Mouse (Mus musculus): ENCODE results near the gene Tmem221. TPM values are rescaled to one million over a fixed set of nuclear protein-coding genes. Genes with fewer than 3 reads are reported as not detected.
A peak's percentile ranks its signal among the peaks of the same experiment; 100 is the strongest.

The Tmem221 gene
- polyA plus RNA-seq, 1 experiment from 2014 or later: 0.14 TPM

GRCm38 (mm10) chr8:71561401-71561800 lies 2.7 kb upstream of the Tmem221 start:
- H3K4me1 ChIP-seq (ENCODE audit: control insufficient read depth, insufficient read depth, low read length): no peaks in the 10 kb centered on the region
- H3K27me3 ChIP-seq (ENCODE audit: control insufficient read depth, insufficient read depth, low read length): peaks cover 65% of the 10 kb centered on the region
- ATAC-seq (ENCODE audit: low FRiP score) (0 out of 2 replicates have a peak, but pooled peaks have one; percentile 20), DNase-seq (ENCODE audit: low spot score, missing footprints) (peak; percentile 97)
- H3K4me3 ChIP-seq (ENCODE audit: low read depth, low read length): no peak overlapping the region
- 4% methylated on average over 15 of the region's 15 CpGs for WGBS
- no peak overlapping the region for H3K9ac ChIP-seq (ENCODE audit: low read length)
- H3K27ac ChIP-seq (ENCODE audit: low read depth, low read length): no peak overlapping the region
- no peak overlapping the region for H3K4me2 ChIP-seq
- no peaks in the 10 kb centered on the region for H3K36me3 ChIP-seq (ENCODE audit: control insufficient read depth, insufficient read depth, low read length)
- peaks cover 5% of the 10 kb centered on the region for H3K9me3 ChIP-seq (ENCODE audit: control insufficient read depth, low read length)

- Histone ChIP-seq H3K9me3 (ENCODE audit: control insufficient read depth, low read length) (peaks cover 5% of the 10 kb centered on the region), H3K9ac (ENCODE audit: low read length) (no peak overlapping the region), H3K4me2 (no peak overlapping the region), H3K27ac (ENCODE audit: low read depth, low read length) (no peak overlapping the region), H3K4me1 (ENCODE audit: control insufficient read depth, insufficient read depth, low read length) (no peaks in the 10 kb centered on the region), H3K27me3 (ENCODE audit: control insufficient read depth, insufficient read depth, low read length) (peaks cover 67% of the 10 kb centered on the region), H3K36me3 (ENCODE audit: control insufficient read depth, insufficient read depth, low read length) (no peaks in the 10 kb centered on the region), H3K4me3 (ENCODE audit: low read depth, low read length) (no peak overlapping the region)
- ATAC-seq (ENCODE audit: low FRiP score): no peak
- DNase-seq (ENCODE audit: low spot score, missing footprints): no peak
- 82% methylated on average over 5 of the region's 5 CpGs for WGBS
Observed at GRCm38 (mm10) chr8:71560765-71561164, 2.1 kb upstream of the Tmem221 start.

GRCm38 (mm10) chr8:71560071-71560470 lies 1.4 kb upstream of the Tmem221 start:
- 78% methylated on average over 3 of the region's 3 CpGs for WGBS

DNA sequence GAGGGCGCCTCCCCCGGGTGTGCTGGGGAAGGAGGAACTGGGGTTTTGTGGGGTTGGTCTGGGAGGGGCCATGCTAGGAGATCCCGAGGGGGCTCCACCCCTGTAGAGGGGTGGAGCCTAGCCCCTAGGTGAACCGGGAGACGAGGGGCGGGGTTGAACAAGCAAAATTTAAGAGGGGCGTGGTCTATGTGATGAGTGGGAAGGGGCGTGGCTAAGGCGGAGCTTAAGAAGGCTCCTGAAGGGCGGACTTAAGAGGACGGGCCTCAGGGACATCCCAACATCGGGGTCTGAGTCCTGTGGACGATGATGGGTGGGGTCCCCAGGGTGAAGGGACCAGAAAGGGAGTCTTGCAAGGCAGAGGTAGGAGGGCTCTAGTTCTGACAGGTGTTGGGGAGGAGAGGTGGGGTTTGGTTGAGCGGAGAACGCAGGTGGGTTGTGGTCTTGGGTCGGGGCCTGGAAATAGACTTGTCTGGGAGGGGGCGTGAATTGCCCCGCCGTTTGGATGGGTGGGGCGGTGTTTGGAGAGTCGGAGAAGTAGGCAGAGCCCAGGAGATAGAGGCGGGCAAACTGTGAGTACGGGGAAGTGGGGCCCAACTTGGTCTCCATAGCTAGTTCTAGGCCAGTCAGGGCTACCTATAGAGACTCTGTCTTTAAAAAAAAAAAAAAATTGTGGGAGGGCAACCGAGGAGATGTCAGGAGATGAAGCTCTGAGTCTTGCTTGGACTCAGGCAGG lies 453 bp upstream of the Tmem221 start:
- Histone ChIP-seq H3K4me2 (peak overlapping the region; percentile 41), H3K9me3 (ENCODE audit: control insufficient read depth, low read length) (peaks cover 2% of the 10 kb centered on the region), H3K9ac (ENCODE audit: low read length) (no peak overlapping the region), H3K4me3 (ENCODE audit: low read depth, low read length) (peak overlapping the region; percentile 19), H3K27me3 (ENCODE audit: control insufficient read depth, insufficient read depth, low read length) (peaks cover 69% of the 10 kb centered on the region), H3K36me3 (ENCODE audit: control insufficient read depth, insufficient read depth, low read length) (no peaks in the 10 kb centered on the region), H3K27ac (ENCODE audit: low read depth, low read length) (no peak overlapping the region), H3K4me1 (ENCODE audit: control insufficient read depth, insufficient read depth, low read length) (no peaks in the 10 kb centered on the region)
- 1% methylated on average over 24 of the region's 24 CpGs for WGBS
- DNase-seq (ENCODE audit: low spot score, missing footprints): peak; percentile 88
- peak; percentile 53 for ATAC-seq (ENCODE audit: low FRiP score)

More at GRCm38 (mm10) chr8:71560071-71560470, 1.4 kb upstream of the Tmem221 start:
- peaks cover 69% of the 10 kb centered on the region for H3K27me3 ChIP-seq (ENCODE audit: control insufficient read depth, insufficient read depth, low read length)
- H3K4me2 ChIP-seq: no peak overlapping the region
- DNase-seq (ENCODE audit: low spot score, missing footprints) (no peak), ATAC-seq (ENCODE audit: low FRiP score) (no peak)
- peaks cover 5% of the 10 kb centered on the region for H3K9me3 ChIP-seq (ENCODE audit: control insufficient read depth, low read length)
- H3K36me3 ChIP-seq (ENCODE audit: control insufficient read depth, insufficient read depth, low read length): no peaks in the 10 kb centered on the region
- H3K4me1 ChIP-seq (ENCODE audit: control insufficient read depth, insufficient read depth, low read length): no peaks in the 10 kb centered on the region
- H3K4me3 ChIP-seq (ENCODE audit: low read depth, low read length): no peak overlapping the region
- H3K9ac ChIP-seq (ENCODE audit: low read length): no peak overlapping the region
- no peak overlapping the region for H3K27ac ChIP-seq (ENCODE audit: low read depth, low read length)

DNA sequence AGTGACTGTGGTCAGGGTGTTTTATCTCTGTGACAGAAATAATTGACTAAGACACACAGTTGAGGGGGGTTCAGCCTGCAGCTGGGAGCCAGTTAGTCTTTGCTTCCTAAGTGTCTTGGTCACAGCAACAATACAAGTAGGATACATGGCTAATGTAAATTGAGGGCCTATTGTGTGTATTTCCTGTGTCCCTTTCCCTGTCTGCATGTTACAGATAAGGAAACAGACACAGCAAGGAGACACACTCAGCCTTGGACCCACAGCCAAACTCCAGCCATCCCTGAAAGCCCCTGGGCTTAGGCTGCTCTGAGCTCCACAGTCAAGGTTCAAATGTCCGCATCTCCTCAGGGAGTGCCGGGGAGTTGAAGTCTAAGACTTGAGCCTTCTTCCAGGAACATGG lies 4.0 kb downstream of the Tmem221 start:
- Histone ChIP-seq H3K4me2 (no peak overlapping the region), H3K9me3 (ENCODE audit: control insufficient read depth, low read length) (no peaks in the 10 kb centered on the region), H3K27ac (ENCODE audit: low read depth, low read length) (no peak overlapping the region), H3K4me3 (ENCODE audit: low read depth, low read length) (no peak overlapping the region), H3K9ac (ENCODE audit: low read length) (no peak overlapping the region), H3K27me3 (ENCODE audit: control insufficient read depth, insufficient read depth, low read length) (peaks cover 35% of the 10 kb centered on the region), H3K4me1 (ENCODE audit: control insufficient read depth, insufficient read depth, low read length) (no peaks in the 10 kb centered on the region), H3K36me3 (ENCODE audit: control insufficient read depth, insufficient read depth, low read length) (no peaks in the 10 kb centered on the region)
- WGBS: 90% methylated on average over 2 of the region's 2 CpGs
- ATAC-seq (ENCODE audit: low FRiP score) (no peak), DNase-seq (ENCODE audit: low spot score, missing footprints) (no peak)

DNA sequence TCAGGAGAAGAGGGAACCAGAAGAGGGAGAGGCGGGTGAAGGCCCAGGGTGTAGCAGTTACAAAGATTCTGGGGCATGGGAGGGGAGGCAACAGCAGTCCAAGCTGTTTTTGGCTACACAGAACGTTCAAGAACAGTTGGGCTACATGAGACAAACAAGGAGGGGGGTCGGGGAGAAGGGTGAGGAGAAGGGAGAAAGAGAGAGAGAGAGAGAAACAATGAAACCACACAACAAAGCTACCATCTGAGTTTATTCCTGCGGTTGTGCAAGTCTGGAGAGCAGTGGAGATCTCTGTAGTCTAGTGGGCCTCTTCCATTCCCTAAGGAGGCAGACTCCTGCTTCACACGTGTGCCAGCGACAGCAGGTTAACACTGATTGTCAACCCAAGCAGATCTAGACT lies 4.7 kb downstream of the Tmem221 start:
- Histone ChIP-seq H3K9me3 (ENCODE audit: control insufficient read depth, low read length) (no peaks in the 10 kb centered on the region), H3K4me1 (ENCODE audit: control insufficient read depth, insufficient read depth, low read length) (no peaks in the 10 kb centered on the region), H3K4me2 (no peak overlapping the region), H3K4me3 (ENCODE audit: low read depth, low read length) (no peak overlapping the region), H3K27ac (ENCODE audit: low read depth, low read length) (no peak overlapping the region), H3K36me3 (ENCODE audit: control insufficient read depth, insufficient read depth, low read length) (no peaks in the 10 kb centered on the region), H3K9ac (ENCODE audit: low read length) (no peak overlapping the region), H3K27me3 (ENCODE audit: control insufficient read depth, insufficient read depth, low read length) (peaks cover 29% of the 10 kb centered on the region)
- WGBS: 73% methylated on average over 6 of the region's 6 CpGs
- DNase-seq (ENCODE audit: low spot score, missing footprints): no peak
- no peak for ATAC-seq (ENCODE audit: low FRiP score)

DNA sequence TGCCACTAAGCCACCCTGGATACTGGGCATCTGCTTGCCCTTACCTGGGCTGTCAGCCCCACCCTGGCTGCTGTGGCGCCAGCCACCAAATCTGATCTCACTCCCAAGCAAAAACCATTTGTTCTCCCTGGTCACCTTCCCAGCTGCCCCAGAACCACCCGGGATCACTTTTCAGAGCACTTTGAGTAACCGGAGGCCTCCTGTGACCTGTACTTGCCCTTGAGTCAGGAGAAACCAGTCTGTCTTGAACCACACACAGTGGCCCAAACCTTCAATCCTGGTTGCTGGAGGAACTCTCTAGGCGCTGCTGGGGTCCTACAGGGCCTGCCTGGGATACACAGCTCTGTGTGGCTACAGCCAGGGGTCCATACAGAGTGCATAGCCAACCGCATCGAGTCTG lies 5.9 kb downstream of the Tmem221 start:
- WGBS: 74% methylated on average over 6 of the region's 6 CpGs
- 0 out of 2 replicates have a peak, but pooled peaks cover 3% of the 10 kb centered on the region for H3K36me3 ChIP-seq (ENCODE audit: control insufficient read depth, insufficient read depth, low read length)

GRCm38 (mm10) chr8:71550754-71551153 lies 7.9 kb downstream of the Tmem221 start:
- 73% methylated on average over 7 of the region's 7 CpGs for WGBS
- DNase-seq (ENCODE audit: low spot score, missing footprints): no peak
- peaks cover 2% of the 10 kb centered on the region; the same call in 1 of the 2 replicates for H3K27me3 ChIP-seq (ENCODE audit: control insufficient read depth, insufficient read depth, low read length)

More for the DNA sequence above, 5.9 kb downstream of the Tmem221 start:
- no peak for ATAC-seq (ENCODE audit: low FRiP score)
- Histone ChIP-seq H3K27ac (ENCODE audit: low read depth, low read length) (no peak overlapping the region), H3K9ac (ENCODE audit: low read length) (no peak overlapping the region), H3K27me3 (ENCODE audit: control insufficient read depth, insufficient read depth, low read length) (peaks cover 17% of the 10 kb centered on the region), H3K4me3 (ENCODE audit: low read depth, low read length) (no peak overlapping the region), H3K9me3 (ENCODE audit: control insufficient read depth, low read length) (no peaks in the 10 kb centered on the region), H3K4me1 (ENCODE audit: control insufficient read depth, insufficient read depth, low read length) (no peaks in the 10 kb centered on the region), H3K4me2 (no peak overlapping the region)
- DNase-seq (ENCODE audit: low spot score, missing footprints): no peak

GRCm38 (mm10) chr8:71547590-71547989 lies 11.1 kb downstream of the Tmem221 start:
- Histone ChIP-seq H3K9ac (ENCODE audit: low read length) (no peak overlapping the region), H3K27ac (ENCODE audit: low read depth, low read length) (no peak overlapping the region), H3K4me2 (no peak overlapping the region), H3K9me3 (ENCODE audit: control insufficient read depth, low read length) (no peaks in the 10 kb centered on the region), H3K4me1 (ENCODE audit: control insufficient read depth, insufficient read depth, low read length) (peaks cover 3% of the 10 kb centered on the region; the same call in 1 of the 2 replicates), H3K36me3 (ENCODE audit: control insufficient read depth, insufficient read depth, low read length) (peaks cover 3% of the 10 kb centered on the region; the same call in 1 of the 2 replicates), H3K4me3 (ENCODE audit: low read depth, low read length) (no peak overlapping the region), H3K27me3 (ENCODE audit: control insufficient read depth, insufficient read depth, low read length) (no peaks in the 10 kb centered on the region)
- no peak for ATAC-seq (ENCODE audit: low FRiP score)
- WGBS: 84% methylated on average over 7 of the region's 7 CpGs
- DNase-seq (ENCODE audit: low spot score, missing footprints): no peak

More at GRCm38 (mm10) chr8:71550754-71551153, 7.9 kb downstream of the Tmem221 start:
- H3K4me3 ChIP-seq (ENCODE audit: low read depth, low read length): no peak overlapping the region
- H3K4me1 ChIP-seq (ENCODE audit: control insufficient read depth, insufficient read depth, low read length): no peaks in the 10 kb centered on the region
- no peaks in the 10 kb centered on the region for H3K9me3 ChIP-seq (ENCODE audit: control insufficient read depth, low read length)
- peaks cover 3% of the 10 kb centered on the region; the same call in 1 of the 2 replicates for H3K36me3 ChIP-seq (ENCODE audit: control insufficient read depth, insufficient read depth, low read length)
- no peak overlapping the region for H3K9ac ChIP-seq (ENCODE audit: low read length)
- no peak overlapping the region for H3K27ac ChIP-seq (ENCODE audit: low read depth, low read length)
- no peak overlapping the region for H3K4me2 ChIP-seq
- no peak for ATAC-seq (ENCODE audit: low FRiP score)
